21 mouse cellular contexts compared by ENCODE assay signal in the genomic region with DNA sequence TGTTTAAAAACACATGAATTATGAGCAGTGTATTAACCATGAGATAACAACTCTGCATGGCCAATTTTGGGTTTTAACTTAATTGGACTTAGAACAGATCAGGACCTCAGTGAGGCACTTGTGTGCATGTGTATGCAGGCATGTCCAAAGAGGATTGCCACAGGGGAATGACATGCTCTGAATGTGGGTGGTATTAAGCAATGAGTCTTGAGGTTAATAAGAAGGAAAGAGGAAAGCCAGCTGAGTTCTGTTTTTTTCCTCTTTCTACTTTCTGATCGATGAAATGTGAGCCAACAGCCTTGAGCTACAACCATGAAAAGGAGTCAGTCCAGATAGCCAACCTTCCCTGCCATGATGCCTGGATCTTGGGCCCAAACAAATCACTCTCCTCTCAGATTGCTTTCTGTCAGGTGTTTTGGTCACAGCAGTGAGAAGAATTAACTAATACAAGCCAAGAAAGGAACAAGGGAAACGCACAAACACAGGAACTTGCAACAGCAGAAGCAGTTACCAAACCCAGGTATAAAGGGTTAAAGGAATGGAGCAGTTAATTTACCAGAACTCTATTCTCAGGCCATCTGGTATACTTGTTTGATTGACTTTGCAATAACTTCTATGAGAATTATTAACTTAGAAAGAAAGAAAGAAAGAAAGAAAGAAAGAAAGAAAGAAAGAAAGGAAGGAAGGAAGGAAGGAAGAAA.
DNase-seq lines count a peak whose midpoint lies in the region; ATAC-seq and TF ChIP-seq lines count a peak whose summit lies in the region.
"Had no signal": no experiment of that assay in that cellular context is flagged by ENCODE, and none has a peak within 500 bp of the region (broad histone marks: within the 10 kb centered on the region; RNA-seq: fewer than 3 reads in every experiment).

No protein-coding gene starts in this region.

- WGBS in limb, embryonic 14.5 days = 38% methylated on average over 2 of the region's 2 CpGs

- no peak for TF ChIP-seq CTCF in bone marrow macrophage, adult 2 months (IDR thresholded peaks at IDR 0.05; ENCODE audit: low read depth, low read length)

- H3K36me3 ChIP-seq in limb, embryonic 14.5 days (ENCODE audit: control insufficient read depth, insufficient read depth, low read length) = no peaks in the 10 kb centered on the region
- H3K36me3 ChIP-seq: hindbrain, embryonic 13.5 days; limb, embryonic 13.5 days; liver, embryonic 15.5 days; midbrain, embryonic 12.5 days had no signal

- ATAC-seq in limb, embryonic 14.5 days (ENCODE audit: low FRiP score, low read depth) = no peak
- no peak for ATAC-seq in cerebellum, adult (ENCODE audit: insufficient number of reproducible peaks, low FRiP score, low TSS enrichment)
- ATAC-seq: forebrain, embryonic 16.5 days; inflammation-experienced regulatory T-cells, adult 6 months; Patski had no signal

- H3K9ac ChIP-seq in limb, embryonic 14.5 days (ENCODE audit: low read depth, low read length, severe bottlenecking) = no peak overlapping the region
- H3K9ac ChIP-seq: hindbrain, embryonic 13.5 days; limb, embryonic 13.5 days; liver, embryonic 15.5 days; midbrain, embryonic 12.5 days had no signal

- peak overlapping the region; percentile 74 for H3K27ac ChIP-seq in bone marrow macrophage, adult 2 months (ENCODE audit: insufficient read depth, low read depth, low read length)
- 0 out of 2 replicates have a peak overlapping the region, but pooled peaks have one; percentile 13 for H3K27ac ChIP-seq in limb, embryonic 14.5 days (replicated peaks; ENCODE audit: low read depth, low read length)
- H3K27ac ChIP-seq: hindbrain, embryonic 13.5 days; limb, embryonic 13.5 days; liver, embryonic 15.5 days; midbrain, embryonic 12.5 days had no signal

- DNase-seq in heart, adult 9 months (ENCODE audit: low spot score in 2 of 2) = peak; percentile 2 to 11
- DNase-seq in heart, postnatal 10 days = no peak
- peak; percentile 2 for DNase-seq in 416B (ENCODE audit: low read depth)
- no peak for DNase-seq in limb, embryonic 14.5 days (ENCODE audit: low spot score)
- DNase-seq in cerebellum, adult 18-20 months = no peak
- no peak for DNase-seq in left cerebral cortex, postnatal 4 days
- DNase-seq: adrenal gland, adult 8-10 months; cerebellum, adult 11-12 months; kidney, adult 8-10 months; kidney, postnatal 4 days; spleen, adult 18-20 months; thymus, postnatal 36 days had no signal

- H3K4me1 ChIP-seq in bone marrow macrophage, adult 2 months (ENCODE audit: control insufficient read depth, insufficient read depth, low read length) = peaks cover 11% of the 10 kb centered on the region
- peaks cover 11% of the 10 kb centered on the region for H3K4me1 ChIP-seq in limb, embryonic 14.5 days (ENCODE audit: control insufficient read depth, insufficient read depth, low read length)
- H3K4me1 ChIP-seq: hindbrain, embryonic 13.5 days; liver, embryonic 15.5 days; midbrain, embryonic 12.5 days had no signal

- H3K9me3 ChIP-seq in limb, embryonic 14.5 days (ENCODE audit: control insufficient read depth, low read length) = no peaks in the 10 kb centered on the region
- H3K9me3 ChIP-seq: hindbrain, embryonic 13.5 days; limb, embryonic 13.5 days; liver, embryonic 15.5 days; midbrain, embryonic 12.5 days had no signal

- no peak overlapping the region for H3K4me2 ChIP-seq in limb, embryonic 14.5 days (replicated peaks; ENCODE audit: low read depth, low read length, severe bottlenecking)
- H3K4me2 ChIP-seq: hindbrain, embryonic 13.5 days; limb, embryonic 13.5 days; liver, embryonic 15.5 days; midbrain, embryonic 12.5 days had no signal

- no peak for TF ChIP-seq POLR2A in bone marrow macrophage, adult 2 months (IDR thresholded peaks at IDR 0.05; ENCODE audit: borderline replicate concordance, low read depth, low read length)
- TF ChIP-seq POLR2A in limb, embryonic 14.5 days (IDR thresholded peaks at IDR 0.05; ENCODE audit: borderline replicate concordance, extremely low read depth, insufficient read depth, insufficient read length) = no peak

- H3K27me3 ChIP-seq in limb, embryonic 14.5 days (ENCODE audit: control insufficient read depth, insufficient read depth, low read length) = no peaks in the 10 kb centered on the region
- H3K27me3 ChIP-seq: hindbrain, embryonic 13.5 days; limb, embryonic 13.5 days; liver, embryonic 15.5 days; midbrain, embryonic 12.5 days; Patski had no signal

- intact Hi-C loops in heart, postnatal 10 days (cut with DNase I) = no loop called here
- intact Hi-C loops in left cerebral cortex, postnatal 4 days (cut with DNase I) = no loop called here

- H3K4me3 ChIP-seq in bone marrow macrophage, adult 2 months (ENCODE audit: insufficient read depth, low read length) = peak overlapping the region; percentile 21; the same call in 1 of the 2 replicates
- H3K4me3 ChIP-seq in limb, embryonic 14.5 days (replicated peaks; ENCODE audit: low read length) = no peak overlapping the region
- H3K4me3 ChIP-seq: hindbrain, embryonic 13.5 days; limb, embryonic 13.5 days; liver, embryonic 15.5 days; midbrain, embryonic 12.5 days had no signal

Comparison
In these comparisons a context has a peak if more than half of its experiments do, and no peak if none do; other contexts are left out.
1. DNase-seq: peak in heart, adult 9 months (2 of 2) and 416B (single experiment); none in heart, postnatal 10 days (0 of 2), limb, embryonic 14.5 days (single experiment), cerebellum, adult 18-20 months (0 of 2) and left cerebral cortex, postnatal 4 days (single experiment).